Comparison of ENCODE assay signal across 25 mouse cellular contexts in the genomic region with DNA sequence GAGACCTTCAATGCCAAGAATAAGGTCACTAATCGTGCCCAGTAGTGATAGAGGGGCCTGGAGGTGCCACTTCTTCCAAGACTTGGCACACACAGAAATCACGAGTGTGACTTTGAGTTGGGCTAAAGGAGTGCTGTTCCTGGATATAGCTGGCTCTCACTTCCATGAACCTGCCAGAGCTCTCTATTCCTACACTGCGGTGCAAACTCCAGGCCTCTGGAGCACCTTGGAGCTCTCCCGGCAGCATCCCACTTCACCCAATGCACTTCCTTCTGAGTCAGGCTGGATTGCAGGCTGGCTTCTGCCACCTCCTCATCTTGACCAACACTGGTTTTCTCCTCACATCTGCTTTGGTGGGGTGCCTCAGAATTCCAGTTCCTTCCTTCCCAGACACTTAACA.
DNase-seq lines count a peak whose midpoint lies in the region; ATAC-seq and TF ChIP-seq lines count a peak whose summit lies in the region.
"Had no signal": no experiment of that assay in that cellular context is flagged by ENCODE, and none has a peak within 500 bp of the region (broad histone marks: within the 10 kb centered on the region; RNA-seq: fewer than 3 reads in every experiment).

No protein-coding gene starts in this region.

- no peaks in the 10 kb centered on the region for H3K9me3 ChIP-seq in heart, embryonic 10.5 days
- no peaks in the 10 kb centered on the region for H3K9me3 ChIP-seq in liver, postnatal 0 days (ENCODE audit: low read length)
- H3K9me3 ChIP-seq in liver, embryonic 12.5 days (replicated peaks), result no peaks in the 10 kb centered on the region
- no peaks in the 10 kb centered on the region for H3K9me3 ChIP-seq in E14TG2a.4 (ENCODE audit: low read length)
- no peaks in the 10 kb centered on the region for H3K9me3 ChIP-seq in ES-E14 (ENCODE audit: control insufficient read depth, insufficient read depth, low read depth, low read length)
- H3K9me3 ChIP-seq: forebrain, embryonic 10.5 days; G1E; hindbrain, embryonic 10.5 days; hindbrain, embryonic 13.5 days had no signal

- H3K4me3 ChIP-seq in heart, embryonic 10.5 days, result no peak overlapping the region
- H3K4me3 ChIP-seq in liver, postnatal 0 days (ENCODE audit: low read depth, low read length), result no peak overlapping the region
- no peak overlapping the region for H3K4me3 ChIP-seq in liver, embryonic 12.5 days
- peak overlapping the region; percentile 45; the same call in 1 of the 2 replicates for H3K4me3 ChIP-seq in E14TG2a.4 (replicated peaks; ENCODE audit: low read length)
- H3K4me3 ChIP-seq in ES-E14 (ENCODE audit: insufficient read depth in 1 of 2, low read depth in 1 of 2, low read length in 2 of 2, poor library complexity in 1 of 2, severe bottlenecking in 1 of 2), result no peak overlapping the region
- H3K4me3 ChIP-seq: forebrain, embryonic 10.5 days; heart, adult 2 months; hindbrain, embryonic 10.5 days; hindbrain, embryonic 13.5 days had no signal

- no peak overlapping the region for H3K4me2 ChIP-seq in liver, postnatal 0 days (ENCODE audit: low read depth, low read length)
- no peak overlapping the region for H3K4me2 ChIP-seq in liver, embryonic 12.5 days
- H3K4me2 ChIP-seq: heart, embryonic 11.5 days; hindbrain, embryonic 13.5 days had no signal

- TF ChIP-seq CTCF in liver, postnatal 0 days (IDR thresholded peaks at IDR 0.05; ENCODE audit: low read depth), result no peak
- TF ChIP-seq CTCF in E14TG2a.4 (conservative IDR thresholded peaks at IDR 0.05; ENCODE audit: low read length), result no peak

- H3K27me3 ChIP-seq in heart, embryonic 10.5 days (ENCODE audit: insufficient read depth, poor library complexity, severe bottlenecking), result no peaks in the 10 kb centered on the region
- H3K27me3 ChIP-seq in liver, postnatal 0 days (ENCODE audit: insufficient read depth, low read length), result no peaks in the 10 kb centered on the region
- no peaks in the 10 kb centered on the region for H3K27me3 ChIP-seq in liver, embryonic 12.5 days (replicated peaks)
- no peaks in the 10 kb centered on the region for H3K27me3 ChIP-seq in E14TG2a.4 (ENCODE audit: insufficient read depth, low read length)
- H3K27me3 ChIP-seq: CH12.LX; hindbrain, embryonic 13.5 days; Patski had no signal

- 82% methylated on average over 4 of the region's 4 CpGs for WGBS in heart, embryonic 10.5 days
- 73% methylated on average over 4 of the region's 4 CpGs for WGBS in liver, postnatal 0 days (ENCODE audit: insufficient replicate concordance)
- WGBS in liver, embryonic 12.5 days (ENCODE audit: insufficient replicate concordance), result 73% methylated on average over 4 of the region's 4 CpGs

- DNase-seq in heart, embryonic 10.5 days (ENCODE audit: low spot score), result peak; percentile 66
- no peak for DNase-seq in heart, postnatal 4 days
- DNase-seq in liver, postnatal 0 days, result peak; percentile 10
- no peak for DNase-seq in ES-E14 (ENCODE audit: low read depth, low spot score)
- DNase-seq: adrenal gland, postnatal 10 days; adrenal gland, postnatal 36 days; B cell, adult 2 months; cerebellum, adult 18-20 months; cerebellum, adult 9-10 months; cerebellum, postnatal 14 days; gastrocnemius, postnatal 10 days; gastrocnemius, postnatal 36 days; heart, adult 2 months had no signal

- H3K36me3 ChIP-seq in heart, embryonic 10.5 days, result no peaks in the 10 kb centered on the region; the same call in 1 of the 2 replicates
- no peaks in the 10 kb centered on the region for H3K36me3 ChIP-seq in liver, postnatal 0 days (replicated peaks; ENCODE audit: insufficient read depth, low read length)
- H3K36me3 ChIP-seq in liver, embryonic 12.5 days, result no peaks in the 10 kb centered on the region
- H3K36me3 ChIP-seq in E14TG2a.4 (ENCODE audit: insufficient read depth, low read length), result no peaks in the 10 kb centered on the region
- no peaks in the 10 kb centered on the region for H3K36me3 ChIP-seq in ES-E14 (ENCODE audit: control insufficient read depth, insufficient read depth, low read length, poor library complexity, severe bottlenecking)
- H3K36me3 ChIP-seq: forebrain, embryonic 10.5 days; G1E; hindbrain, embryonic 10.5 days; hindbrain, embryonic 13.5 days had no signal

- no peak overlapping the region for H3K27ac ChIP-seq in heart, embryonic 10.5 days
- no peak overlapping the region for H3K27ac ChIP-seq in liver, postnatal 0 days (ENCODE audit: low read depth)
- H3K27ac ChIP-seq in liver, embryonic 12.5 days, result no peak overlapping the region
- H3K27ac ChIP-seq in ES-E14 (ENCODE audit: insufficient read depth, low read depth, low read length, poor library complexity, severe bottlenecking), result peak overlapping the region; percentile 59
- H3K27ac ChIP-seq: forebrain, embryonic 10.5 days; heart, adult 2 months; hindbrain, embryonic 10.5 days; hindbrain, embryonic 13.5 days had no signal

- in situ Hi-C loops in ES-E14 (cut with MboI; ENCODE audit: low sequenced_read_pairs in 2 of 2, unreplicated experiment in 2 of 2), result no loop called here

- H3K4me1 ChIP-seq in heart, embryonic 10.5 days, result peaks cover 19% of the 10 kb centered on the region
- H3K4me1 ChIP-seq in liver, postnatal 0 days (ENCODE audit: insufficient read depth), result no peaks in the 10 kb centered on the region
- H3K4me1 ChIP-seq in liver, embryonic 12.5 days, result no peaks in the 10 kb centered on the region
- H3K4me1 ChIP-seq in E14TG2a.4 (replicated peaks; ENCODE audit: low read depth, low read length) (peaks cover 65% of the 10 kb centered on the region), ES-E14 (ENCODE audit: control insufficient read depth in 2 of 2, insufficient read depth in 2 of 2, low read length in 2 of 2, poor library complexity in 1 of 2) (peaks cover 16 to 26% of the 10 kb centered on the region in 2 experiments)
- H3K4me1 ChIP-seq: hindbrain, embryonic 10.5 days; hindbrain, embryonic 13.5 days had no signal

- no peak overlapping the region for H3K9ac ChIP-seq in liver, postnatal 0 days (replicated peaks)
- no peak overlapping the region for H3K9ac ChIP-seq in liver, embryonic 12.5 days
- H3K9ac ChIP-seq in ES-E14 (ENCODE audit: insufficient read depth, low read depth, low read length, poor library complexity, severe bottlenecking), result peak overlapping the region; percentile 29; the same call in 1 of the 2 replicates
- H3K9ac ChIP-seq: hindbrain, embryonic 13.5 days had no signal

- TF ChIP-seq EP300 in liver, postnatal 0 days (IDR thresholded peaks at IDR 0.05; ENCODE audit: low read depth), result no peak

- ATAC-seq in liver, postnatal 0 days, result no peak
- no peak for ATAC-seq in liver, embryonic 12.5 days
- ATAC-seq in frontal cortex, adult (ENCODE audit: low TSS enrichment), result no peak
- ATAC-seq: forebrain, embryonic 14.5 days; hindbrain, embryonic 16.5 days; Patski had no signal

TF ChIP-seq in ES-E14, 5 proteins besides CTCF, POLR2A, EP300 and RAD21:
- TF ChIP-seq MAFK (IDR thresholded peaks at IDR 0.05; ENCODE audit: insufficient read depth, low read depth, low read length) (no peak), ZC3H11A (IDR thresholded peaks at IDR 0.05; ENCODE audit: borderline replicate concordance, low read depth, low read length) (no peak), ZNF384 (IDR thresholded peaks at IDR 0.05; ENCODE audit: low read depth, low read length) (no peak), CHD2 (IDR thresholded peaks at IDR 0.05; ENCODE audit: low read depth, low read length) (no peak), HCFC1 (IDR thresholded peaks at IDR 0.05; ENCODE audit: borderline replicate concordance, insufficient read depth, low read length) (no peak)

Comparison
In these comparisons a context has a peak if more than half of its experiments do, and no peak if none do; other contexts are left out.
1. DNase-seq: peak in heart, embryonic 10.5 days (single experiment) and liver, postnatal 0 days (single experiment); none in heart, postnatal 4 days (single experiment) and ES-E14 (single experiment).